Mouse (Mus musculus) forebrain, embryonic 15.5 days (tissue): ENCODE measurements around the gene Nrip1. TPM values are rescaled to one million over a fixed set of nuclear protein-coding genes. Genes with fewer than 3 reads are reported as not detected.

Experiments used
- ATAC-seq: fragments of 200-750 bp; cut with Nextera tagmentation; replicated peaks from 2 replicates; pipeline ENCODE4 v1.8.0; 2017; ENCODE audit warnings: mild to moderate bottlenecking, moderate TSS enrichment, moderate library complexity
- H3K27ac ChIP-seq: fragments of 300-500 bp; sonication (generic); replicated peaks from 2 replicates; pipeline ENCODE4 v1.5.1; 2015; ENCODE audit warnings: mild to moderate bottlenecking, inconsistent platforms
- H3K27me3 ChIP-seq: fragments of 300-500 bp; sonication (generic); 2 replicates; pipeline ENCODE4 v1.6.1; 2015; ENCODE audit warnings: inconsistent platforms
- H3K36me3 ChIP-seq: fragments of 300-500 bp; sonication (generic); 2 replicates; pipeline ENCODE4 v1.6.1; 2015; ENCODE audit warnings: mild to moderate bottlenecking, inconsistent platforms
- H3K4me1 ChIP-seq: fragments of 300-500 bp; sonication (generic); 2 replicates; pipeline ENCODE4 v1.6.1; 2015; ENCODE audit warnings: inconsistent platforms
- H3K4me2 ChIP-seq: fragments of 300-500 bp; sonication (generic); replicated peaks from 2 replicates; pipeline ENCODE4 v1.6.1; 2015; ENCODE audit warnings: mild to moderate bottlenecking, inconsistent platforms
- H3K4me3 ChIP-seq: fragments of 300-500 bp; sonication (generic); 2 replicates; pipeline ENCODE4 v1.5.1; 2015; ENCODE audit warnings: mild to moderate bottlenecking, inconsistent platforms
- H3K9ac ChIP-seq: fragments of 300-500 bp; sonication (generic); replicated peaks from 2 replicates; pipeline ENCODE4 v1.6.1; 2015; ENCODE audit warnings: mild to moderate bottlenecking, inconsistent platforms
- H3K9me3 ChIP-seq: fragments of 300-500 bp; sonication (generic); 2 replicates; pipeline ENCODE4 v1.6.1; 2016; ENCODE audit warnings: inconsistent platforms
- whole genome bisulfite sequencing: fragments of 180-500 bp; shearing (Covaris S2); methylation state at CpG from one replicate; pipeline ENCODE4 v1.1.7; 2015; ENCODE audit warnings: mixed read lengths; 5-methylcytosine and 5-hydroxymethylcytosine counted together
- polyA plus RNA-seq: library from polyadenylated mRNA; unstranded; fragments of >200 nt; fragmentation: Nextera tagmentation; extraction: Ambion mirVana; gene quantifications from 2 replicates; pipeline ENCODE4 v1.2.1, GENCODE M21; 2015

Nrip1 gene
- polyA plus RNA-seq, 1 experiment from 2014 or later: 41.4 TPM

- no peak for ATAC-seq
- no peaks in the 10 kb centered on the region for H3K27me3 ChIP-seq
- no peaks in the 10 kb centered on the region for H3K36me3 ChIP-seq
- no peak overlapping the region for H3K4me2 ChIP-seq
- no peak overlapping the region for H3K4me3 ChIP-seq
- H3K27ac ChIP-seq: no peak overlapping the region
- H3K4me1 ChIP-seq: peaks cover 8% of the 10 kb centered on the region; the same call in 1 of the 2 replicates
- H3K9me3 ChIP-seq: no peaks in the 10 kb centered on the region
- no peak overlapping the region for H3K9ac ChIP-seq
- 90% methylated on average over 6 of the region's 6 CpGs for WGBS
Measured at GRCm38 (mm10) chr16:76303436-76303835, 70.2 kb downstream of the Nrip1 start.

GRCm38 (mm10) chr16:76301728-76302050 lies 71.9 kb downstream of the Nrip1 start:
- WGBS: 56% methylated on average over 7 of the region's 7 CpGs
- 0 out of 2 replicates have a peak, but pooled peaks have one; percentile 23 for ATAC-seq
- Histone ChIP-seq H3K9ac (no peak overlapping the region), H3K27ac (no peak overlapping the region), H3K36me3 (no peaks in the 10 kb centered on the region), H3K4me2 (no peak overlapping the region), H3K27me3 (no peaks in the 10 kb centered on the region), H3K9me3 (no peaks in the 10 kb centered on the region), H3K4me3 (no peak overlapping the region), H3K4me1 (peaks cover 8% of the 10 kb centered on the region; the same call in 1 of the 2 replicates)

- Histone ChIP-seq H3K4me2 (no peak overlapping the region), H3K27ac (no peak overlapping the region), H3K9me3 (no peaks in the 10 kb centered on the region), H3K9ac (no peak overlapping the region), H3K27me3 (no peaks in the 10 kb centered on the region), H3K36me3 (no peaks in the 10 kb centered on the region), H3K4me3 (no peak overlapping the region), H3K4me1 (peaks cover 8% of the 10 kb centered on the region; the same call in 1 of the 2 replicates)
- ATAC-seq: no peak
- 61% methylated on average over 8 of the region's 8 CpGs for WGBS
Measured at GRCm38 (mm10) chr16:76301037-76301727, 72.4 kb downstream of the Nrip1 start.

- 94% methylated on average over 6 of the region's 6 CpGs for whole genome bisulfite sequencing
- H3K27me3 ChIP-seq: no peaks in the 10 kb centered on the region
- H3K4me3 ChIP-seq: no peak overlapping the region
- H3K36me3 ChIP-seq: no peaks in the 10 kb centered on the region
- H3K9me3 ChIP-seq: no peaks in the 10 kb centered on the region
- H3K4me2 ChIP-seq: no peak overlapping the region
- H3K9ac ChIP-seq: no peak overlapping the region
- H3K27ac ChIP-seq: no peak overlapping the region
- no peak for ATAC-seq
- peaks cover 8% of the 10 kb centered on the region; the same call in 1 of the 2 replicates for H3K4me1 ChIP-seq
Measured at GRCm38 (mm10) chr16:76300452-76300851, 73.2 kb downstream of the Nrip1 start.

- no peak for ATAC-seq
- H3K4me1 ChIP-seq: peaks cover 8% of the 10 kb centered on the region; the same call in 1 of the 2 replicates
- no peaks in the 10 kb centered on the region for H3K9me3 ChIP-seq
- H3K27ac ChIP-seq: no peak overlapping the region
- H3K27me3 ChIP-seq: no peaks in the 10 kb centered on the region
- H3K36me3 ChIP-seq: no peaks in the 10 kb centered on the region
- no peak overlapping the region for H3K4me2 ChIP-seq
- no peak overlapping the region for H3K9ac ChIP-seq
- H3K4me3 ChIP-seq: no peak overlapping the region
- 62% methylated on average over 2 of the region's 2 CpGs for WGBS
Measured at GRCm38 (mm10) chr16:76299511-76299910, 74.1 kb downstream of the Nrip1 start.

GRCm38 (mm10) chr16:76295322-76295721 lies 78.3 kb downstream of the Nrip1 start:
- Histone ChIP-seq H3K9ac (no peak overlapping the region), H3K4me2 (no peak overlapping the region), H3K4me1 (no peaks in the 10 kb centered on the region), H3K4me3 (no peak overlapping the region), H3K9me3 (no peaks in the 10 kb centered on the region), H3K27ac (no peak overlapping the region), H3K27me3 (no peaks in the 10 kb centered on the region), H3K36me3 (peaks cover 15% of the 10 kb centered on the region; the same call in 1 of the 2 replicates)
- WGBS: 79% methylated on average over 14 of the region's 14 CpGs
- ATAC-seq: no peak

- Histone ChIP-seq H3K27ac (no peak overlapping the region), H3K9me3 (no peaks in the 10 kb centered on the region), H3K4me2 (no peak overlapping the region), H3K36me3 (peaks cover 15% of the 10 kb centered on the region; the same call in 1 of the 2 replicates), H3K9ac (no peak overlapping the region), H3K4me1 (no peaks in the 10 kb centered on the region), H3K4me3 (no peak overlapping the region), H3K27me3 (no peaks in the 10 kb centered on the region)
- 88% methylated on average over 15 of the region's 15 CpGs for WGBS
- ATAC-seq: no peak
Measured at GRCm38 (mm10) chr16:76294550-76294949, 79.1 kb downstream of the Nrip1 start.

GRCm38 (mm10) chr16:76293765-76294463 lies 79.7 kb downstream of the Nrip1 start:
- 87% methylated on average over 20 of the region's 20 CpGs for WGBS
- no peaks in the 10 kb centered on the region for H3K4me1 ChIP-seq
- no peak overlapping the region for H3K4me3 ChIP-seq
- H3K4me2 ChIP-seq: no peak overlapping the region
- peaks cover 15% of the 10 kb centered on the region; the same call in 1 of the 2 replicates for H3K36me3 ChIP-seq
- no peak overlapping the region for H3K9ac ChIP-seq
- H3K27ac ChIP-seq: no peak overlapping the region
- ATAC-seq: no peak
- H3K9me3 ChIP-seq: no peaks in the 10 kb centered on the region
- H3K27me3 ChIP-seq: no peaks in the 10 kb centered on the region

GRCm38 (mm10) chr16:76293176-76293575 lies 80.5 kb downstream of the Nrip1 start:
- Histone ChIP-seq H3K36me3 (peaks cover 15% of the 10 kb centered on the region; the same call in 1 of the 2 replicates), H3K4me2 (no peak overlapping the region), H3K4me3 (no peak overlapping the region), H3K27ac (no peak overlapping the region), H3K27me3 (no peaks in the 10 kb centered on the region), H3K9ac (no peak overlapping the region), H3K9me3 (no peaks in the 10 kb centered on the region), H3K4me1 (no peaks in the 10 kb centered on the region)
- WGBS: 97% methylated on average over 21 of the region's 21 CpGs
- ATAC-seq: no peak

- Histone ChIP-seq H3K27me3 (no peaks in the 10 kb centered on the region), H3K4me1 (no peaks in the 10 kb centered on the region), H3K36me3 (peaks cover 15% of the 10 kb centered on the region; the same call in 1 of the 2 replicates), H3K9me3 (no peaks in the 10 kb centered on the region), H3K4me3 (no peak overlapping the region), H3K9ac (no peak overlapping the region), H3K27ac (no peak overlapping the region), H3K4me2 (no peak overlapping the region)
- ATAC-seq: no peak
- WGBS: 93% methylated on average over 15 of the region's 15 CpGs
Measured at GRCm38 (mm10) chr16:76292656-76293055, 81.0 kb downstream of the Nrip1 start.

- no peaks in the 10 kb centered on the region for H3K4me1 ChIP-seq
- ATAC-seq: no peak
- H3K27ac ChIP-seq: no peak overlapping the region
- no peaks in the 10 kb centered on the region for H3K27me3 ChIP-seq
- no peak overlapping the region for H3K4me3 ChIP-seq
- H3K9me3 ChIP-seq: no peaks in the 10 kb centered on the region
- no peak overlapping the region for H3K9ac ChIP-seq
- H3K4me2 ChIP-seq: no peak overlapping the region
- WGBS: 85% methylated on average over 14 of the region's 14 CpGs
- peaks cover 15% of the 10 kb centered on the region; the same call in 1 of the 2 replicates for H3K36me3 ChIP-seq
Measured at GRCm38 (mm10) chr16:76291366-76291765, 82.3 kb downstream of the Nrip1 start.

GRCm38 (mm10) chr16:76289495-76289894 lies 84.1 kb downstream of the Nrip1 start:
- WGBS: 70% methylated on average over 2 of the region's 2 CpGs
- Histone ChIP-seq H3K27me3 (no peaks in the 10 kb centered on the region), H3K36me3 (peaks cover 15% of the 10 kb centered on the region; the same call in 1 of the 2 replicates), H3K27ac (no peak overlapping the region), H3K4me1 (no peaks in the 10 kb centered on the region), H3K4me3 (no peak overlapping the region), H3K9me3 (no peaks in the 10 kb centered on the region), H3K9ac (no peak overlapping the region), H3K4me2 (no peak overlapping the region)
- no peak for ATAC-seq
